Mouse (Mus musculus): ENCODE data around the gene Ahnak2.

DNA sequence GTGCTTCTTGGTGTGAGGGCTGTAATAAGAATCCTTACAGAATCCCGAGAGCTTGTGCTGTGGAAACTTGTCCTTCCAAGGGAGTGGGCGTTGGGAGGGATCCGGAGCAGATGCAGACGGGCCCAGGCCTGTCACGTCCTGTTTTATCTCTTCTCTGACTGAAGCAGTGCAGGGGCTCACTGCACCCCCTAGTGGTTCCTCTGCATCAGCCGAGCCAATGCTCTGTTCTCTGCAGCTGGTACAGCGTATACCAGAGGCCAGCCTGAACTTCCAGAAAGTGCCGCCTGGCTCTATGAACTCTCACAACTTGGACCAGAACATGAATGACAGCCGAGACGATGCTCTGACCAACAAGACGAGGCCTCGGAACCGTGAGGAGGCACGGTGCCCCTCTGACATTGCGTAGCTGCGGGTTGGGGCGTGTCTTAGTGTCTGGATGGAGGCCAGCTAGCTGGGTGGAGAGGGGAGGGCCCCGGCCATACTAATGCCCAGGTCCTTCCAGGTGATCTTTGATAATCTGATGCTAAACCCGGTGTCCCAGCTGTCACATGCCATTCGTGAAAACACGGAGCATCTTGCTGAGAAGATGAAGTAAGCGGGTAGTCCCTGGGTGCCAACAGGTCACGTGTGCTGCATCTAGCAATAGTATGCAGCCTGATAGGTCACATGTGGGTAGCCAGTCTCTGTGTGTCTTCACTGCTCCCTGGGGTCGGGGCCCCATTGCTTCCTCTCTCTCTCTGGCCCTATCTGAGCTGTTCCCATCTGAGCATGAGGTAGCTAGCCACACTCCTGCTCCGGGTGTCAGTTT, 59.1 kb downstream of the Ahnak2 start:
- TF ChIP-seq CTCF (IDR thresholded peaks at IDR 0.05; ENCODE audit: low read depth), result peak; percentile 87
- no peak for TF ChIP-seq EP300 (IDR thresholded peaks at IDR 0.05; ENCODE audit: low read depth)

Data from liver, embryonic 14.5 days (tissue).